Mouse (Mus musculus) MEL (cell line): Measurements from ENCODE around the gene Creb3l2.

ENCODE experiments used
- CTCF ChIP-seq, 3 experiments: IDR thresholded peaks in 2 of 3; conservative IDR thresholded peaks in 1 of 3; 2 replicates each; pipeline ENCODE4 v1.5.1; 2011 to 2012; ENCODE audit warnings: low read length in 3 of 3, low read depth in 2 of 3, mild to moderate bottlenecking in 2 of 3, improper control_type of control experiment in 1 of 3, inconsistent platforms in 1 of 3, mixed read lengths in 1 of 3, moderate library complexity in 1 of 3; ENCODE audit not compliant: control insufficient read depth in 1 of 3, insufficient read depth in 1 of 3, poor library complexity in 1 of 3, severe bottlenecking in 1 of 3
- EP300 ChIP-seq, 2 experiments: IDR thresholded peaks; 2 replicates each; pipeline ENCODE4 v1.6.1; 2011; ENCODE audit warnings: improper control_type of control experiment in 2 of 2, low read length in 2 of 2, low read depth in 1 of 2, mild to moderate bottlenecking in 1 of 2
- HCFC1 ChIP-seq: IDR thresholded peaks from 2 replicates; pipeline ENCODE4 v1.6.1; 2012; ENCODE audit warnings: low read depth, mild to moderate bottlenecking, inconsistent platforms, low read length, improper control_type of control experiment, moderate library complexity
- NELFE ChIP-seq: IDR thresholded peaks from 2 replicates; pipeline ENCODE4 v1.6.1; 2011; ENCODE audit warnings: low read depth, low read length, improper control_type of control experiment
- POLR2AphosphoS2 ChIP-seq: IDR thresholded peaks from 2 replicates; pipeline ENCODE4 v1.6.1; 2011; ENCODE audit warnings: low read length, improper control_type of control experiment

GRCm38 (mm10) chr6:37347606-37348005, 94.3 kb downstream of the Creb3l2 start:
- TF ChIP-seq POLR2AphosphoS2 (no peak), HCFC1 (no peak), EP300 (IDR thresholded peaks at IDR 0.05; ENCODE audit: low read depth in 1 of 2, low read length in 2 of 2) (no peak), NELFE (no peak), CTCF (IDR thresholded peaks at IDR 0.05 in 2 of 3, conservative IDR thresholded peaks at IDR 0.05 in 1 of 3; ENCODE audit: control insufficient read depth in 1 of 3, insufficient read depth in 1 of 3, low read depth in 2 of 3, low read length in 3 of 3, poor library complexity in 1 of 3, severe bottlenecking in 1 of 3) (no peak)
